Mouse (Mus musculus) left cerebral cortex, adult 6 months (tissue): ENCODE data around the gene Cbln1. TPM values are rescaled to one million over a fixed set of nuclear protein-coding genes. Genes with fewer than 3 reads are reported as not detected.

ENCODE experiments used
- long read RNA-seq, 2 experiments: library from polyadenylated mRNA; unstranded; transcript quantifications; one replicate each; pipeline ENCODE4 v2.0.0; 2019 to 2020
- polyA plus RNA-seq: library from polyadenylated mRNA; unstranded; fragments of <200 nt; fragmentation: Nextera tagmentation; gene quantifications from 2 replicates; pipeline ENCODE4 v1.2.3, GENCODE M21; 2021

Gene Cbln1
- polyA plus RNA-seq = 1.2 and 1.9 TPM in 2 replicates
- long read RNA-seq, experiment 1, partial matches to known transcripts = 0 of 5 reads
- long read RNA-seq, experiment 1, other reads (novel, unspliced or antisense) = 2 of 5 reads
- long read RNA-seq, experiment 2, partial matches to known transcripts = 0 of 2 reads
- long read RNA-seq, experiment 2, other reads (novel, unspliced or antisense) = 2 of 2 reads

DNA sequence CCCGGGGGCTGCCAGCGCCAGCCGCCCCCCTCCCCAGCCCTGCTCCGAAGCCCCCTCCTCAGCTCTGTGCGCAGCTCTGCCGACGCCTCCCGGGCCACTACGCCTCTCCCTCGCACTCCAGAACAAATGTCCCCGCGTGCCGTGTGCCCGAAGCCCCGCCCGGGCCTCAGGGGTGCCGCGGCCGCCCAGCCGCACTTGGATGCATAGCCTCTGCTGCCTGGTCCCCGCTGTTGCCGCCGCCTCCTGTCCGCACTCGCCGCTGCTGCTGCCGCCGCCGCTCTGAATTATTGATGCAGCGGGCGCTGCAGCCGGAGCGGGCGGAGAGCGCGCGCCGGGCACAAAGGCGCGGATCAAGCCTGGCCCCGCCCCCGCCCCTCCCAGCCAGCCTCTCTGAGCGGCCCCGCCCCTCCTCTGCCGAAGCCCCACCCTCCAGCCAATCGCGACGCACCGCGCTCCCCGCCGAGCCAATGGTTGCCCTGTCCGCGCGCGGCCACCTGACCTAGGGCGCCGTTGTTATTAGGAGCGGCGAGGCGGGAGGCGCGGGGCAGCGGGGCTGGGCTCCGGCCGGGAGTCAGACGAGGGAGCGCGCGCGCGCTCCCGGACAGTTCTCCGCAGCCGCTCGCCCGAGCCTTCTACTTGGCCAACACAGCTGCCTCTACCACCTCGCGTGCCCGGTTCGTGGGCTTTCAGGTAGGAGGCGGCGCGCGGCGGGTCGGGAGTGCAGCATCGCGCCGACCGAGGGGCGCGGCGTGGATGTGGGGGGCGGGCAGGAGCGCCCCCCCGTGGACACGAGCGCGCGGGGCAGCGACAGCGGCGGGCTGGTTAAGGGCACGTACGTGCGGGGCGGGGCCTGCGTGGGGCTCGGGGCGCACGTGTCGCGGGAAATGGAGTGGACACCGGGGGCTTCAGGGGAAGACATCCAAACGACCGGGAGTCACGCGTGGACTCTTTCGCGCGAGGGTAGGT is at the start of gene Cbln1:
Gene Cbln1 (minus strand): TSS at position 339 of the 966 bp plus-strand sequence.

Other genes starting within 250 kb of the Cbln1 start
- not detected in 2 replicates for gene 4933402J07Rik, start 91.2 kb upstream of the Cbln1 start, polyA plus RNA-seq